Mouse (Mus musculus) central nervous system, embryonic 18 days (tissue): Measurements from ENCODE around the gene Pqlc2. TPM values are rescaled to one million over a fixed set of nuclear protein-coding genes. Genes with fewer than 3 reads are reported as not detected.

Source experiments
- polyA plus RNA-seq: library from polyadenylated mRNA; depleted of rRNA; stranded (reverse); fragments of >200 nt; gene quantifications from 2 replicates; pipeline ENCODE4 v1.2.3, GENCODE M21; 2012; rRNA removed

The Pqlc2 gene
- 20.0 and 20.4 TPM in 2 replicates for polyA plus RNA-seq

DNA sequence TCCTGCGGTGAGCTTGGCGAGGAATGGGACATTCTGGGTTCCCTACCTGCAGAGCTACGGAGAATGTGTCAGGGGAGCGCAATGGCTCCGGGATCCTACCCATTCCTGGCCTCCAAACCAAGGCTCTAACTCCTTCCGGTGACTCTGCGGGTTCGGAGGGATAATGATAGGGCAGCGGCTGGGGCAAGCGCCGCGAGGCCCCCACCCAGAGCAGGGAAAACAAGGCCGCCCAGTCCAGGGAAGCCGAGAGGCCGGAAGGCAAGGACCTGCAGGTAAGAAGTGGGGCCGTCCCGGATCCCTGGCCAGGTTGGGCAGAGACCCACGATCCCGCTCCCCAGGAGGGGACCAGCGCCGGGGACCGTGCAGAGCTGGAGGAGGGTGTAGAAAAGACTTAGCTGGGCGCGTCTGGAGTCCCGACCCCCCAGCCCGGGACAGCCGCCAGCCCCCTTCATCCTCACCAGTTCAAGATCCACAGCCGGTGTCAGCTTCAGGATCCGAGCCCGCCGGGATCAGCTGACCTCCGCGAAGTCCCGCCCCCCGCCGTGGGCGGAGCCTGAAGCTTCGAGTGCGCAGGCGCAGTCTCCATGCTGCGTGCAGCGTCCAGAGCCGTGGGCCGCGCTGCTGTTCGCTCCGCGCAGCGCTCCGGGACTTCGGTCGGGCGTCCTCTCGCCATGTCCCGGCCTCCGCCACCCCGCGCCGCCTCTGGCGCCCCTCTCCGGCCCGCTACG, at the start of gene Pqlc2, which contains the start of gene Akr7a5:
Gene Pqlc2 (minus strand): TSS at position 538 of the 728 bp plus-strand sequence.
Gene Akr7a5 (plus strand): TSS at position 574 of the 728 bp plus-strand sequence.

DNA sequence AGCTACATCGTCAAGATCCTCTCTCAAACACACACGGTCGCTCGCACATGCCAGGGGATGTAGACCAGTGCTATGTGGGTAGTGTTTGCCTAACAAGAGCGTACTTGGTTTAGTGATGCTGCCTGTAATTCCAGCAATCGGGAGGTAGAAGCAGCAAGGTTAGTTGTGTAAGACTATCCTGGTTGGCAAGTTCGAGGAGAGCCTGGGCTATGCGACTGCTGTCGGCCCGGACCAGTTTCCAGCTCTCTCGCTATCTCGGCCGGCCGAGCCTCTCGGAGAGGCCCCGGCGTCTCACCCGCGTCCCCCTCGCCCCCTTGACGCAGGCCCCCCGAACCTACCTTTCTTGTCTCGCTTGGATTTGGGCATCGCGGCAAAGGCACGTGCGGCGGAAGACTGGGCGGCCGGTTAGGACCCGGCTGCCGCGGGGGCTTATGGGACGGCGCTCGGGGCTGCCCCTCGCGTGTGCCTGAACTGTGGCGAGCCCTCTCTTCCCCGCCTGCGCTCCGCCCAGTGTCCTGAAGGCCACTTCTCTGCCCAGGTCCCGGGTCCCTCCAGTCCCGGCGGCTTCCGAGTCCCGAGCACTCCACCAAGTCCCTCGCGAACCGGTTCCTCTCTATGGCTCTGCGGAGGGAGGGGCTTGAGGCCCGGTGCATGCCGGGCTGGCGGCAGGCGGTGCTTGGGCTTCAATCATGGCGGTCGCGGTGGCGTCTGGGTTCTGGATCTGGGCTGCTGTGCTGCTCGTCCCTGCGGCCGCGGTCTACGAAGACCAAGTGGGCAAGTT, 41.6 kb upstream of the Pqlc2 start, which contains the start of the genes Mrto4, Emc1 and Ubr4:
Gene Mrto4 (minus strand): TSS at position 646 of the 781 bp plus-strand sequence.
Gene Emc1 (plus strand): TSS at position 657 of the 781 bp plus-strand sequence.
Gene Ubr4 (plus strand): TSS at position 679 of the 781 bp plus-strand sequence.

Other genes with a start within 250 kb of the Pqlc2 start
- 3.9 and 4.5 TPM in 2 replicates for gene Htr6, start 235.1 kb downstream of the Pqlc2 start, polyA plus RNA-seq
- 32.1 and 34.1 TPM in 2 replicates for gene Nbl1, start 217.7 kb downstream of the Pqlc2 start, polyA plus RNA-seq
- gene Minos1, start 179.6 kb downstream of the Pqlc2 start, polyA plus RNA-seq: 180 and 183 TPM in 2 replicates
- gene Capzb, start 117.8 kb downstream of the Pqlc2 start, polyA plus RNA-seq: 154 and 170 TPM in 2 replicates
- 12.2 and 12.5 TPM in 2 replicates for gene Akr7a5, start within 50 bp of the Pqlc2 start, polyA plus RNA-seq
- 55.8 and 64.6 TPM in 2 replicates for gene Mrto4, start 41.9 kb upstream of the Pqlc2 start, polyA plus RNA-seq
- gene Emc1, start 41.9 kb upstream of the Pqlc2 start, polyA plus RNA-seq: 58.3 and 62.0 TPM in 2 replicates
- gene Ubr4, start 41.9 kb upstream of the Pqlc2 start, polyA plus RNA-seq: 186 and 187 TPM in 2 replicates
- gene Iffo2, start 219.8 kb upstream of the Pqlc2 start, polyA plus RNA-seq: 9.9 and 10.6 TPM in 2 replicates